Mouse (Mus musculus): ENCODE data around the gene Sult2b1. TPM values are rescaled to one million over a fixed set of nuclear protein-coding genes. Genes with fewer than 3 reads are reported as not detected.

Gene Sult2b1
- total RNA-seq (2022): 10 to 100 TPM in 3 of 4 experiments, 1 to 10 TPM in 1; 9.9 to 12.5 (median 11.3) TPM

GRCm38 (mm10) chr7:45784524-45785372 is at the start of gene Sult2b1:
TSS of gene Sult2b1 (minus strand) at chr7:45784669.
- DNase-seq (ENCODE audit: low spot score in 2 of 2): peak; percentile 92 to 93

- no peak for DNase-seq (ENCODE audit: low spot score in 2 of 2)
Observed at GRCm38 (mm10) chr7:45833924-45834323, 49.5 kb upstream of the Sult2b1 start.

GRCm38 (mm10) chr7:45833148-45833790 is 48.8 kb upstream of the Sult2b1 start:
- no peak for DNase-seq (ENCODE audit: low spot score in 2 of 2)

DNA sequence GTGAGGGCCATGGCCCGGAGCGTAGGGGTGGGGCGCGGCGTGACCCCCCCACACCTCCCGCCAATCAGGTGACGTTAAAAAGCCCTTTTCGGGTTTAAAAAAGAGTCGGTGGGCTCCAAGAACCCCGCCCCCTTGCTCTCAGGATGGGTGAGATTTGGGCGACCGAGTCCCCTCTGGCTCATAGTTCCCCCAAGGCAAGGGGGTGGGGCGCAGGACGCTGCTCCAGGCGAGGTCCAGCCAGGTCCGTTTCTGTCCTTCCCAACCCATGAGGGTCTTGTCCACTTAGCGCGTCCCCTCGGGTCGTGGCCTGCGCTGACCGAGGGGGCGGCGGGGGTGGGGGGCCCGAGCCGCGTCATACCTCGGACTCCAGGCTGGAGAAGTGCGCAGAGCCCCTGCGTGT is 48.0 kb upstream of the Sult2b1 start:
- no peak for DNase-seq (ENCODE audit: low spot score in 2 of 2)

- no peak for DNase-seq (ENCODE audit: low spot score in 2 of 2)
Observed at GRCm38 (mm10) chr7:45831128-45831525, 46.7 kb upstream of the Sult2b1 start.

GRCm38 (mm10) chr7:45830427-45831127 is 46.1 kb upstream of the Sult2b1 start, which contains the start of gene Grwd1:
TSS of gene Grwd1 (minus strand) at chr7:45830944.
- peak; percentile 85 to 87 for DNase-seq (ENCODE audit: low spot score in 2 of 2)

- no peak for DNase-seq (ENCODE audit: low spot score in 2 of 2)
Observed at GRCm38 (mm10) chr7:45826631-45827030, 42.2 kb upstream of the Sult2b1 start.

- no peak for DNase-seq (ENCODE audit: low spot score in 2 of 2)
Observed at GRCm38 (mm10) chr7:45824598-45824997, 40.1 kb upstream of the Sult2b1 start, which contains the start of gene Kcnj14. TSS of gene Kcnj14 (minus strand) at chr7:45824782.

- DNase-seq (ENCODE audit: low spot score in 2 of 2): no peak
Observed at GRCm38 (mm10) chr7:45820913-45821312, 36.4 kb upstream of the Sult2b1 start.

DNA sequence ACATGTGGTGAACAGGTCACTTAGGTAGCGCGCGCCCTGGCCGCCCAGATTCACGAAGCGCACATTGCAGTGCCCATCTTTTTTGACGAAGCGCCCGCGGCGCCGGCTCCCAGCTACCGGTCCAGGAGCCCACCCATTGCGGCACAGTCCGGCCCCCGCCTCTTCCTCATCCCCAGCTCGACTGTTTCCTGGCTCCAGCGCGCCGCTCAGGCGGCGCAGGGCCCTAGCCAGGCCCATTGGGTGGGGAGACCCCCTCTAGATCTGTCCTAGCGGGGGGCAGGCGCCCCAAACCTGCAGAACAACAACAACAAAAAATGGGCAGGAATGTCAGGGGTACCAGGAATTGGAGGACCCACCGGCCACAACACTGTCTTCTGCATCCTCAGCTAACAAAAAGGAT is 35.4 kb upstream of the Sult2b1 start:
- DNase-seq (ENCODE audit: low spot score in 2 of 2): no peak

DNA sequence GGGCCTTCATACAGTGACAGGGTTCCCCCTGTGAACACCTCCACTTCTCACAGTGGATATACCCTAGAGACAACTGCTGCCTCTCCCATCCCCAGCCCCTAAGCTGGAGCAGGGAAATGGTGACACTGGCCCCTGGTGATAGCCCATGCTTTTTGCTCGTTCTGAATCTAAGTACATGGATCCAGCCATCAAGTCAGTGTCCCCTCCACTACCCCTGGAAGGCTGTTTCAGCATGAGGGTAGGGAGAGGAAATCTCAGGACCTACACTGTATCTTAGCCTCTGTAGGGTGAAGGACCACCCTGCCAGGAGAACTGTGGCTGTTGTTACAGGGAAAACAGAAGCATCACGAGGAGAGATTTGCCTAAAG is 31.5 kb upstream of the Sult2b1 start:
- no peak for DNase-seq (ENCODE audit: low spot score in 2 of 2)

- DNase-seq (ENCODE audit: low spot score in 2 of 2): no peak
Observed at GRCm38 (mm10) chr7:45815323-45815983, 31.0 kb upstream of the Sult2b1 start.

- DNase-seq (ENCODE audit: low spot score in 2 of 2): no peak
Observed at GRCm38 (mm10) chr7:45814841-45815240, 30.4 kb upstream of the Sult2b1 start.

DNA sequence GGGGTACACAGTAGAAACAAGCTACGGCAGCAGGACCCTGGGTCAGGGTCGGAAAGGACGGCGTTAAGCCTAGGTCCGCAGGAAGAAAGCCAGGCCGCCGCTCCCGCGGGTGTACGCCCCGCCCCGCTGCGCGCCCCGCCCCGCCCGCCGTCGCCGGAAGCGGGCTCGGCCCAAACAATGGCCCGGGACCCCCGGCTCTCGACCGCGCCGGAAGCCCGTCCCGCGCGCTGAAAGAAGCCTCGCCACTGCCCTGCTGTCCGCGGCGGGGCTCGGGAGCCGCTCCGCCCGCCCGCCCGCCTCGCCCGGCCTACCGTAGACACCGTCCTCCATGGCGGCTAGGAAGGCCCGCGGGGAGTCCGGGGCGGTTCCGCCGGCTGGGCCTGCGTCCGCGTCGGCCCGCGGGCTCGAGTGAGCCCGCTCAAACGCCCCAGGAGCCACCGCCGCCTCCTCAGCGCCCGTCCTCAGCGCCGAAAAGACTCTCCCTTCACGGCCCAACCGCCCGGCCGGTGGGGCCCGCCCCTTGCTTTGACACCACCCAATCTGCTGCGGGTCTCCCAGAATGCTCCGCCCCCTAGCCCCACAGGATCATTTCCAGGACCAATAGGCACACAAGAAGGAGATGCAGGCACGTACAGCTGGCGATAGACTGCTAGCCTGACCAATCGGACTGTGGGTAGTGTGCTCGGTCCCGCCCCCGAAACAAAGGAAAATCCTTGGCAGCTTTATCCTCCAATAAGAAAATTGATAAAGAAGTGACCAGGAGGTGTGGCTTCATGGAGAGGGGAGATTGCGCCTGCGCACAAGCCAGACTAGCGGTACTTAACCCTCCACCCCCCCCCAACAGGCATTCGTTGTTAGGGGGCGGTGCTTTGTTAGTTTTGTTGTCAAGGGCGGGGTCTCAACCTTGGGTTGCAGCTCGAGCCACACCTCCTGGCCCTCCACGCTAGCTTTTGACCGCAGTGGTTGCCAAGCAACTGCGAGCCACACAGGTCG is 29.6 kb upstream of the Sult2b1 start, which contains the start of gene Cyth2:
Gene Cyth2 (minus strand): TSS at position 795 of the 993 bp plus-strand sequence.
- peak; percentile 99 to 100 for DNase-seq (ENCODE audit: low spot score in 2 of 2)

DNA sequence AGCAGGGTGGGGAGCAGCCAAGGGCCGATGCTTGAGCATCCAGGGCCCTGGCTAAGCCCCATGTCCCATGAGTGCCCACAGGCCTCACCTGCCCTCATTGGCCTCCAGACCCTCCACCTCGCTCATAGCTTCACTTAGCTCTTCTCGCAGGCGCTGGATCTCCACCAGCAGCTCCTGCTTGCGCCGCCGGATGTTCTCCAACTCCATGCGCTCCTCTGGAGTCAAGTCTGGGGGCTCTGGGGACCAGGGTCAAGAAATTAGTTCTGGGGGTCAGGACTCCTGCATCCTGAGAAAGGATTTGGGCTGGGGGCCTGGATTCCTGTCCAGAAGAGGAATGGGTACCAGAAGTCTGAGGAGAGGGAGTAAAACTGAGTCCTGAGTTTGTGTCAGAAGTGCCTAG is 28.5 kb upstream of the Sult2b1 start:
- DNase-seq (ENCODE audit: low spot score in 2 of 2): no peak

GRCm38 (mm10) chr7:45809276-45810075 is 25.0 kb upstream of the Sult2b1 start:
- DNase-seq (ENCODE audit: low spot score in 2 of 2): no peak

DNA sequence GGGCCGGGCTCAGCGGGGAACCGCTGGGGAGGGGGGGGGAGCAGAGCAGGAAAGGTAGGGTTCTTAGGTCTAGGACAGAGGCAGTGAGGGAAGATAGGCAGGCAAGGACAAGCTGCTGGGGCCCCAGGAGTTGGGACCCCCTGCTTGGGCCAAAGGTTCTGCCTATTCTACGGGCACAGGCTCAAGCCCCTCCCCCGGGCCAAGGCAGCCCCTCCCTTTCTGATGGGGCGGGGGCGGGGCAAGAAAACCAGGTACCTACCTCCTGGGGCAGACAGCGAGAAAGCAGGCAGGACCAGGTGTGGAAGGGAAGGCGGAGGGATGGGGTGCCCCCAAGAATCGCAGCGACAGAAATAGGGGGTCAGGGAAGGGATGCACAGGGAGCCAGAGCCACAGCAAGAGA is 24.0 kb upstream of the Sult2b1 start:
- DNase-seq (ENCODE audit: low spot score in 2 of 2): no peak

GRCm38 (mm10) chr7:45805941-45806340 is 21.5 kb upstream of the Sult2b1 start:
- no peak for DNase-seq (ENCODE audit: low spot score in 2 of 2)

- DNase-seq (ENCODE audit: low spot score in 2 of 2): no peak
Observed at GRCm38 (mm10) chr7:45802551-45802950, 18.1 kb upstream of the Sult2b1 start.

Data from layer of hippocampus, adult 8-10 months (tissue).